Mouse (Mus musculus) midbrain, postnatal 0 days (tissue): ENCODE data around the gene B3galt5. TPM values are rescaled to one million over a fixed set of nuclear protein-coding genes. Genes with fewer than 3 reads are reported as not detected.

Experiments used
- ATAC-seq: fragments of 200-750 bp; cut with Nextera tagmentation; 2 replicates; pipeline ENCODE4 v1.8.0; 2017; ENCODE audit warnings: moderate number of reproducible peaks, mild to moderate bottlenecking, moderate TSS enrichment, moderate library complexity; ENCODE audit not compliant: low FRiP score
- DNase-seq: peaks from one replicate; pipeline ENCODE4 v3.0.0-alpha.2; 2015; ENCODE audit warnings: low spot score
- H3K27ac ChIP-seq: fragments of 300-500 bp; sonication (generic); 2 replicates; pipeline ENCODE4 v1.5.1; 2014; ENCODE audit warnings: low read depth, mild to moderate bottlenecking, low read length, mixed read lengths
- H3K27me3 ChIP-seq: fragments of 300-500 bp; sonication (generic); 2 replicates; pipeline ENCODE4 v1.6.1; 2014; ENCODE audit warnings: low read length, control low read depth, mixed read lengths; ENCODE audit not compliant: insufficient read depth
- H3K36me3 ChIP-seq: fragments of 300-500 bp; sonication (generic); 2 replicates; pipeline ENCODE4 v1.6.1; 2014; ENCODE audit warnings: low read length, control low read depth, mixed read lengths; ENCODE audit not compliant: insufficient read depth
- H3K4me1 ChIP-seq: fragments of 300-500 bp; sonication (generic); 2 replicates; pipeline ENCODE4 v1.6.1; 2014; ENCODE audit warnings: mild to moderate bottlenecking, control low read depth, antibody characterized with exemption, low read length, mixed read lengths; ENCODE audit not compliant: insufficient read depth
- H3K4me2 ChIP-seq: fragments of 300-500 bp; sonication (generic); 2 replicates; pipeline ENCODE4 v1.6.1; 2014; ENCODE audit warnings: low read depth, mild to moderate bottlenecking, low read length, mixed read lengths; ENCODE audit not compliant: poor library complexity, severe bottlenecking
- H3K4me3 ChIP-seq: fragments of 300-500 bp; sonication (generic); 2 replicates; pipeline ENCODE4 v1.5.1; 2014; ENCODE audit warnings: low read depth, mild to moderate bottlenecking, low read length, moderate library complexity
- H3K9ac ChIP-seq: fragments of 300-500 bp; sonication (generic); replicated peaks from 2 replicates; pipeline ENCODE4 v1.6.1; 2014; ENCODE audit warnings: mild to moderate bottlenecking, low read length, moderate library complexity, mixed read lengths; ENCODE audit not compliant: poor library complexity, severe bottlenecking
- H3K9me3 ChIP-seq: fragments of 300-500 bp; sonication (generic); 2 replicates; pipeline ENCODE4 v1.6.1; 2016; ENCODE audit warnings: low read length, control low read depth
- CTCF ChIP-seq: IDR thresholded peaks from 2 replicates; pipeline ENCODE4 v1.5.1; 2016; ENCODE audit warnings: antibody characterized with exemption, mild to moderate bottlenecking
- WGBS: fragments of 180-500 bp; shearing (Covaris S2); extraction: QIAGEN DNeasy Blood & Tissue Kit; methylation state at CpG from one replicate; pipeline ENCODE4 v1.1.7; 2014; 5-methylcytosine and 5-hydroxymethylcytosine counted together
- polyA plus RNA-seq: library from polyadenylated mRNA; unstranded; fragments of >200 nt; fragmentation: Nextera tagmentation; extraction: Ambion mirVana; gene quantifications from 2 replicates; pipeline ENCODE4 v1.2.1, GENCODE M21; 2015
- total RNA-seq: library from RNA; depleted of rRNA; stranded (reverse); fragments of >200 nt; gene quantifications from 2 replicates; pipeline ENCODE4 v1.2.3, GENCODE M21; 2014; rRNA removed

The B3galt5 gene
- total and polyA plus RNA-seq, 2 experiments from 2014 or later, result 6.1 to 9.0 TPM

- Histone ChIP-seq H3K9me3 (no peaks in the 10 kb centered on the region), H3K9ac (no peak overlapping the region), H3K27ac (no peak overlapping the region), H3K4me3 (no peak overlapping the region), H3K36me3 (no peaks in the 10 kb centered on the region), H3K27me3 (no peaks in the 10 kb centered on the region), H3K4me1 (no peaks in the 10 kb centered on the region), H3K4me2 (no peak overlapping the region)
- 74% methylated on average over 5 of the region's 5 CpGs for WGBS
- TF ChIP-seq CTCF, result no peak
- DNase-seq, result no peak
- ATAC-seq, result no peak
Measured at GRCm38 (mm10) chr16:96363277-96363676, 127.7 kb downstream of the B3galt5 start.

DNA sequence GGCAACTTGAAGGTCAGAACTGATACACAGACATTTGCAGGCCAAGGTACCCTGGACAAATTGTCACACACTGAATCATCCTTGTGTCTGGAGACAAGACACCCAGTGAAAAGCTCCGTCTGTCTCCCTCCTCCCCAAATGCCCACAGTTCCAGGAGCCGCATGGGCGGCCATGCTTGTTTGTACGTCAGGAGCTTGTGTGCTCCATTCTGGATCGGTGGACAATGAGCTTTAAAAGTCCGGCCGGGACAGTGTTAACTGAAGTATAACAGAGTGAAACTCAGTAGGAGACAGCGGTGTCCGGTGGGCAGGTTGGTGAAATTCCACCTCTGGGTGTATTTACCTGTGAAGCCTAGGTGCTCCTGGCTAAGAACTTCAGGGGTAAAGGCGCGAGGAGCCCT lies 129.3 kb downstream of the B3galt5 start:
- Histone ChIP-seq H3K4me1 (no peaks in the 10 kb centered on the region), H3K4me3 (no peak overlapping the region), H3K36me3 (no peaks in the 10 kb centered on the region), H3K4me2 (no peak overlapping the region), H3K27me3 (no peaks in the 10 kb centered on the region), H3K27ac (no peak overlapping the region), H3K9me3 (no peaks in the 10 kb centered on the region), H3K9ac (no peak overlapping the region)
- no peak for DNase-seq
- no peak for ATAC-seq
- TF ChIP-seq CTCF, result no peak
- 73% methylated on average over 11 of the region's 11 CpGs for WGBS

Other genes starting within 250 kb of the B3galt5 start
- 25.4 and 27.3 TPM in 2 replicates for gene Psmg1, start 244.8 kb upstream of the B3galt5 start, total RNA-seq
- 50.9 and 53.7 TPM in 2 replicates for gene Psmg1, start 244.8 kb upstream of the B3galt5 start, polyA plus RNA-seq
- gene Brwd1, start 153.3 kb upstream of the B3galt5 start, total RNA-seq, result 151 and 186 TPM in 2 replicates
- 169 and 173 TPM in 2 replicates for gene Brwd1, start 153.3 kb upstream of the B3galt5 start, polyA plus RNA-seq
- 106 and 119 TPM in 2 replicates for gene Hmgn1, start 108.1 kb upstream of the B3galt5 start, total RNA-seq
- gene Hmgn1, start 108.1 kb upstream of the B3galt5 start, polyA plus RNA-seq, result 184 and 202 TPM in 2 replicates
- 190 and 218 TPM in 2 replicates for gene Wrb, start 90.4 kb upstream of the B3galt5 start, total RNA-seq
- 212 and 228 TPM in 2 replicates for gene Wrb, start 90.4 kb upstream of the B3galt5 start, polyA plus RNA-seq
- gene Lca5l, start 43.5 kb upstream of the B3galt5 start, total RNA-seq, result 2.7 and 3.0 TPM in 2 replicates
- 2.3 and 2.4 TPM in 2 replicates for gene Lca5l, start 43.5 kb upstream of the B3galt5 start, polyA plus RNA-seq
- 2.2 and 2.4 TPM in 2 replicates for gene Sh3bgr, start 35.4 kb upstream of the B3galt5 start, total RNA-seq
- 5.4 and 6.8 TPM in 2 replicates for gene Sh3bgr, start 35.4 kb upstream of the B3galt5 start, polyA plus RNA-seq
- not detected in 2 replicates for gene Itgb2l, start 207.8 kb downstream of the B3galt5 start, total RNA-seq
- gene Itgb2l, start 207.8 kb downstream of the B3galt5 start, polyA plus RNA-seq, result 0.53 TPM in 1 of 2 replicates, not detected in the other
- gene Pcp4, start 231.8 kb downstream of the B3galt5 start, total RNA-seq, result 333 and 361 TPM in 2 replicates
- 687 and 775 TPM in 2 replicates for gene Pcp4, start 231.8 kb downstream of the B3galt5 start, polyA plus RNA-seq